Mouse (Mus musculus): Measurements from ENCODE around the gene Spef1. TPM values are rescaled to one million over a fixed set of nuclear protein-coding genes. Genes with fewer than 3 reads are reported as not detected.
"Not testable (repeated sequence)": the region's sequence is repeated elsewhere in the genome, so short reads cannot be mapped to it uniquely, and the experiment has no call there.

The Spef1 gene
- polyA plus RNA-seq (2016; fragmentation: Nextera tagmentation; extraction: Ambion mirVana) = 1.0 and 1.1 TPM in 2 replicates

GRCm38 (mm10) chr2:131186771-131187601, at the start of gene Spef1, which contains the start of gene Cdc25b:
Gene Spef1, minus strand, starts transcription at chr2:131187282.
Gene Cdc25b, plus strand, starts transcription at chr2:131186949.
- Histone ChIP-seq H3K27me3 (replicated peaks) (peaks cover 9% of the 10 kb centered on the region), H3K4me1 (peaks cover 55% of the 10 kb centered on the region), H3K4me2 (peak within 1 kb of the TSS; percentile 91), H3K9me3 (replicated peaks) (no peaks in the 10 kb centered on the region), H3K36me3 (peaks cover 39% of the 10 kb centered on the region), H3K9ac (peak within 1 kb of the TSS; percentile 97), H3K4me3 (peak within 1 kb of the TSS; percentile 90), H3K27ac (peak within 1 kb of the TSS; percentile 94)
- ATAC-seq = peak; percentile 91
- WGBS (ENCODE audit: insufficient replicate concordance) = 2% methylated on average over 42 of the region's 43 CpGs

- Histone ChIP-seq H3K36me3 (peaks cover 47% of the 10 kb centered on the region), H3K4me2 (peak overlapping the region; percentile 90), H3K9me3 (replicated peaks) (no peaks in the 10 kb centered on the region), H3K4me1 (peaks cover 58% of the 10 kb centered on the region), H3K4me3 (peak overlapping the region; percentile 78), H3K9ac (peak overlapping the region; percentile 93), H3K27me3 (replicated peaks) (no peaks in the 10 kb centered on the region), H3K27ac (peak overlapping the region; percentile 94)
- WGBS (ENCODE audit: insufficient replicate concordance) = 45% methylated on average over 7 of the region's 7 CpGs
- no peak for ATAC-seq
These were observed 48.0 kb upstream of the Spef1 start for GRCm38 (mm10) chr2:131234970-131235635.

- 13% methylated on average over 28 of the region's 28 CpGs for WGBS (ENCODE audit: insufficient replicate concordance)
- peak overlapping the region; percentile 93 for H3K9ac ChIP-seq
These were observed 47.1 kb upstream of the Spef1 start for GRCm38 (mm10) chr2:131234127-131234650.

GRCm38 (mm10) chr2:131233307-131234126, 46.4 kb upstream of the Spef1 start, which contains the start of gene Mavs:
Gene Mavs, plus strand, starts transcription at chr2:131234063.
- Histone ChIP-seq H3K9ac (peak within 1 kb of the TSS; percentile 93), H3K4me3 (peak within 1 kb of the TSS; percentile 78), H3K27ac (peak within 1 kb of the TSS; percentile 94), H3K4me1 (peaks cover 45% of the 10 kb centered on the region), H3K36me3 (peaks cover 31% of the 10 kb centered on the region), H3K9me3 (replicated peaks) (no peaks in the 10 kb centered on the region), H3K27me3 (replicated peaks) (no peaks in the 10 kb centered on the region), H3K4me2 (peak within 1 kb of the TSS; percentile 90)
- 16% methylated on average over 29 of the region's 29 CpGs for WGBS (ENCODE audit: insufficient replicate concordance)
- peak; percentile 98 for ATAC-seq

More at GRCm38 (mm10) chr2:131234127-131234650, 47.1 kb upstream of the Spef1 start:
- no peaks in the 10 kb centered on the region for H3K9me3 ChIP-seq (replicated peaks)
- H3K27me3 ChIP-seq (replicated peaks) = no peaks in the 10 kb centered on the region
- H3K4me1 ChIP-seq = peaks cover 49% of the 10 kb centered on the region
- H3K4me3 ChIP-seq = peak overlapping the region; percentile 78
- H3K36me3 ChIP-seq = peaks cover 38% of the 10 kb centered on the region
- peak overlapping the region; percentile 90 for H3K4me2 ChIP-seq
- H3K27ac ChIP-seq = peak overlapping the region; percentile 94
- peak; percentile 26 for ATAC-seq

- H3K9ac ChIP-seq = peak overlapping the region; percentile 65
- H3K27ac ChIP-seq = peak overlapping the region; percentile 94
These were observed 45.5 kb upstream of the Spef1 start for GRCm38 (mm10) chr2:131232558-131232957.

GRCm38 (mm10) chr2:131227243-131227642, 40.2 kb upstream of the Spef1 start:
- no peak overlapping the region for H3K4me3 ChIP-seq
- no peak for ATAC-seq
- H3K4me2 ChIP-seq = no peak overlapping the region
- H3K9me3 ChIP-seq (replicated peaks) = no peaks in the 10 kb centered on the region
- no peaks in the 10 kb centered on the region for H3K36me3 ChIP-seq
- WGBS (ENCODE audit: insufficient replicate concordance) = 56% methylated on average over 3 of the region's 3 CpGs
- peaks cover 62% of the 10 kb centered on the region for H3K4me1 ChIP-seq
- H3K27ac ChIP-seq = 0 out of 2 replicates have a peak overlapping the region, but pooled peaks have one; percentile 32
- H3K9ac ChIP-seq = no peak overlapping the region
- no peaks in the 10 kb centered on the region for H3K27me3 ChIP-seq (replicated peaks)

More at GRCm38 (mm10) chr2:131232558-131232957, 45.5 kb upstream of the Spef1 start:
- Histone ChIP-seq H3K4me2 (peak overlapping the region; percentile 90), H3K27me3 (replicated peaks) (no peaks in the 10 kb centered on the region), H3K36me3 (peaks cover 21% of the 10 kb centered on the region), H3K9me3 (replicated peaks) (no peaks in the 10 kb centered on the region), H3K4me1 (peaks cover 46% of the 10 kb centered on the region), H3K4me3 (peak overlapping the region; percentile 78; the same call in 1 of the 2 replicates)
- WGBS (ENCODE audit: insufficient replicate concordance) = 60% methylated on average over 2 of the region's 2 CpGs
- ATAC-seq = peak; percentile 69

GRCm38 (mm10) chr2:131226669-131227068, 39.6 kb upstream of the Spef1 start:
- Histone ChIP-seq H3K27ac (peak overlapping the region; percentile 32; the same call in 1 of the 2 replicates), H3K4me1 (peaks cover 62% of the 10 kb centered on the region)
- H3K4me2 ChIP-seq; H3K36me3 ChIP-seq; H3K27me3 ChIP-seq (replicated peaks); H3K9me3 ChIP-seq (replicated peaks); H3K4me3 ChIP-seq; ATAC-seq; H3K9ac ChIP-seq: not testable (repeated sequence)
- WGBS (ENCODE audit: insufficient replicate concordance) = 67% methylated on average over 2 of the region's 2 CpGs

GRCm38 (mm10) chr2:131225178-131225577, 38.1 kb upstream of the Spef1 start:
- no peak for ATAC-seq
- WGBS (ENCODE audit: insufficient replicate concordance) = 80% methylated on average over 6 of the region's 6 CpGs
- no peaks in the 10 kb centered on the region for H3K27me3 ChIP-seq (replicated peaks)
- no peaks in the 10 kb centered on the region for H3K9me3 ChIP-seq (replicated peaks)
- H3K4me1 ChIP-seq = peaks cover 70% of the 10 kb centered on the region
- no peaks in the 10 kb centered on the region for H3K36me3 ChIP-seq
- no peak overlapping the region for H3K4me2 ChIP-seq
- no peak overlapping the region for H3K9ac ChIP-seq
- peak overlapping the region; percentile 98 for H3K27ac ChIP-seq
- no peak overlapping the region for H3K4me3 ChIP-seq

GRCm38 (mm10) chr2:131223569-131223968, 36.5 kb upstream of the Spef1 start:
- H3K4me2 ChIP-seq = peak overlapping the region; percentile 58
- H3K27me3 ChIP-seq (replicated peaks) = no peaks in the 10 kb centered on the region

GRCm38 (mm10) chr2:131222562-131222961, 35.5 kb upstream of the Spef1 start:
- peak overlapping the region; percentile 65 for H3K9ac ChIP-seq
- H3K36me3 ChIP-seq = no peaks in the 10 kb centered on the region
- no peak overlapping the region for H3K4me3 ChIP-seq
- peaks cover 74% of the 10 kb centered on the region for H3K4me1 ChIP-seq
- H3K27me3 ChIP-seq (replicated peaks) = no peaks in the 10 kb centered on the region
- no peaks in the 10 kb centered on the region for H3K9me3 ChIP-seq (replicated peaks)
- WGBS (ENCODE audit: insufficient replicate concordance) = 10% methylated on average over 5 of the region's 5 CpGs
- peak overlapping the region; percentile 58 for H3K4me2 ChIP-seq
- peak; percentile 28; the same call in 1 of the 2 replicates for ATAC-seq
- H3K27ac ChIP-seq = peak overlapping the region; percentile 98

More at GRCm38 (mm10) chr2:131223569-131223968, 36.5 kb upstream of the Spef1 start:
- no peaks in the 10 kb centered on the region for H3K9me3 ChIP-seq (replicated peaks)
- ATAC-seq = peak; percentile 99
- 32% methylated on average over 1 of the region's 1 CpGs for WGBS (ENCODE audit: insufficient replicate concordance)
- H3K4me3 ChIP-seq = peak overlapping the region; percentile 1; the same call in 1 of the 2 replicates
- no peaks in the 10 kb centered on the region for H3K36me3 ChIP-seq
- H3K9ac ChIP-seq = peak overlapping the region; percentile 65
- H3K4me1 ChIP-seq = peaks cover 71% of the 10 kb centered on the region
- H3K27ac ChIP-seq = peak overlapping the region; percentile 98

All from liver, embryonic 12.5 days (tissue).